Mouse (Mus musculus) splenic B cell, adult 2 months (primary cell): ENCODE results near the gene Hexim2.

Source experiments
- DNase-seq: peaks from one replicate; pipeline ENCODE4 v3.0.0-alpha.2; 2011; ENCODE audit warnings: low read depth, low spot score
- H3K27me3 ChIP-seq: 2 replicates; pipeline ENCODE4 v1.6.1; 2012; ENCODE audit warnings: mild to moderate bottlenecking, low read length, moderate library complexity, mixed read lengths; ENCODE audit not compliant: control insufficient read depth, poor library complexity, insufficient read depth, severe bottlenecking
- H3K36me3 ChIP-seq: 2 replicates; pipeline ENCODE4 v1.6.1; 2012; ENCODE audit warnings: mild to moderate bottlenecking, low read length, moderate library complexity, mixed read lengths; ENCODE audit not compliant: control insufficient read depth, poor library complexity, insufficient read depth, severe bottlenecking

Hexim2 gene

GRCm38 (mm10) chr11:103103621-103104020 lies 28.6 kb upstream of the Hexim2 start:
- Histone ChIP-seq H3K27me3 (no peaks in the 10 kb centered on the region), H3K36me3 (peaks cover 3% of the 10 kb centered on the region; the same call in 1 of the 2 replicates)
- DNase-seq, result peak; percentile 20

DNA sequence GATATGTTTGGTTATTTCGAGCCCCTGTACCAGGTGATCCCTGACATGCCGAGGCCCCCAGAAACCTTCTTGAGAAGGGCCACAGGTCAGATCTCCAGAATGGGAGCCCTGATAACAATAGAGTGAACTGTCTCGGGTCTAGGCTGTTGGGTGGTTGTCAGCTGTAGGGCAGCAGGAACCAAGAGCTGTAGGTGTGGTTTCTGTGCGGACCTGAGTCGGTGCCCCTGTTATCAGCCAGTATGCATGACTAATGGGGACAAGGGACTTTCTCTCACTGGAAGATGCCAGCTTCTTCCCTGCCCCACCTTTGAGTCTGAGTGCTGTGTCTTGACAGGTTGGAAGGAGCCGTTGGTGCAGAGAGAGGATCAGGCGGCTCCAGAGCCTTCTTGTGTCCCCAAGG lies 27.8 kb upstream of the Hexim2 start:
- peak; percentile 33 for DNase-seq
- no peaks in the 10 kb centered on the region for H3K27me3 ChIP-seq
- peaks cover 3% of the 10 kb centered on the region; the same call in 1 of the 2 replicates for H3K36me3 ChIP-seq

GRCm38 (mm10) chr11:103105180-103105725 lies 27.0 kb upstream of the Hexim2 start:
- peaks cover 3% of the 10 kb centered on the region; the same call in 1 of the 2 replicates for H3K36me3 ChIP-seq
- no peak for DNase-seq
- H3K27me3 ChIP-seq, result no peaks in the 10 kb centered on the region

DNA sequence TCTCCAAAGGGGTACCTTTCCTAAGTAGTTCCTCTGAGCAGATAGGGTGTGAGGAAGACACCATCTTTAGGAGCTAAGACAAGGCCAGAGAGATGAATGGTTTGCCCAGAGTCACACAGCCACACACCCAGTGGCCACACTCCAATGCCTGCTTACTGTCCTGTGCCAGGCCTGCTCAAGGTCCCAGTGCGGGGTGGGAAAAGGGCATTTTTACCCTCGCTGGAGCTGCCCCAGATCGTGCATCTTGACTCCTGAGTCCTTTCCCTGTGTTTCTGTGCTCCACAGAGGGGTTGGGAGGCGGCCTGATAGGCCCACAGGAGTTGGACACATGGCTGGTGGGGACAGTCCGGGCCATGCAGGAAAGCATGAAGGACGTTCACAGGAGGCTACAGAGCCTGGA lies 26.4 kb upstream of the Hexim2 start:
- DNase-seq, result no peak
- Histone ChIP-seq H3K27me3 (no peaks in the 10 kb centered on the region), H3K36me3 (peaks cover 3% of the 10 kb centered on the region; the same call in 1 of the 2 replicates)

DNA sequence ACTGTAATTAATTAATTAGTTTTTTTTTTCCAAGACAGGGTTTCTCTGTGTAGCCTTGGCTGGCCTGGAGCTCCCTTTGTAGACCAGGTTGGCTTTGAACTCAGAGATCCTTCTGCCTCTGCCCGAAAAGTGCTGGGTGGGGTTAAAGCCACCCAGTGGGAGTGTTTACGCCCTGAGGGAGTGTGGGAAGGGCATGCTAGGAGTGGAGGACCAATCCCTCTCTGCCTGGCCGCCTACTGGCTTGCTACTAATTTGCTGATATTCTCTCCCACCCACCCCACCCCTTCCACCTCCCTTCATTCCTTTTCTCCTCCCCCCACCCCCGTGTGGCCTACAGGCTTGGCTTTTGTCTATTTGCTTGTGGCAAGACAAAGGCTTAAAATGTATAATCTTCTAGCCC lies 25.8 kb upstream of the Hexim2 start:
- DNase-seq, result no peak
- Histone ChIP-seq H3K36me3 (peaks cover 3% of the 10 kb centered on the region; the same call in 1 of the 2 replicates), H3K27me3 (no peaks in the 10 kb centered on the region)

DNA sequence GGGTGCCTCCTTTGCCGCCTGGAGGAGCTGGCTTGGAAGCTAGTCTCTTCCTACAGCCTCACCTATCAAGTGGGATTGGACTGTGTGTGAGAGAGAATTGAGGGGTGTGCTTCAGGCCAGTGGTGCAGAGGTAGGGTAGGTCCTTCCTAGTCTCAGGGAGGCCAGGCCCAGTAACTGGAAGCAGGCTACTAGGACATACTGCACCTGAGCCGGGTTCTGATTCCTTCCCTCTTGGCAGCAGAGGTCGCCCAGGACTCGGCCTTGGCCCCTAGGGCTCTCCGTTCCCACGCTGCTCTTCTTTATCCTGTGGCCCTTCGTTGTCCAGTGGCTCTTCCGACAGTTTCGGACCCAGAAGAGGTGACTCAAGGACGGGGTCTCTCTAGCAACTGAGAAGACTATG lies 20.9 kb upstream of the Hexim2 start:
- Histone ChIP-seq H3K27me3 (no peaks in the 10 kb centered on the region), H3K36me3 (peaks cover 3% of the 10 kb centered on the region; the same call in 1 of the 2 replicates)
- no peak for DNase-seq

- DNase-seq, result no peak
- Histone ChIP-seq H3K36me3 (no peaks in the 10 kb centered on the region; the same call in 1 of the 2 replicates), H3K27me3 (no peaks in the 10 kb centered on the region)
These were observed 20.2 kb upstream of the Hexim2 start for GRCm38 (mm10) chr11:103111881-103112551.

GRCm38 (mm10) chr11:103112552-103112912 lies 19.7 kb upstream of the Hexim2 start:
- Histone ChIP-seq H3K36me3 (no peaks in the 10 kb centered on the region; the same call in 1 of the 2 replicates), H3K27me3 (no peaks in the 10 kb centered on the region)
- DNase-seq, result no peak

DNA sequence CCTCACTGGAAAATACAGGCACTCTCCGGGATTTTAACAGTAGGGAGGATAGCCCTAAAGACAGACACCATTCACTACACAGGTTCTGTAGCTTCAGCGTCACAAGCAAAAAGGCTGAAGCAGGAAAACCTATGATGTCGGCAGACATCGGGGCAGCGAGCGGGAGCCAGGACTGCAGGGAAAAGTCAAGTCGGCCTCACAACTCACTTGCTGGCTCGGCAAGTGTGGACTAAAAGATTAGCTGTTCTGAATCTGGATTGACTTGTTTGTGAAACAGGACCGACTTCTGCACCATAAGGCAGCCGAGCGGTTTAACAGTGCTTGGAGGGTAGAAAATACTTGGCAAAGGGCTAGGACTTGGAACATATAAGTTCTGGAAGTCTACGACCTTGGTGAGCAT lies 19.2 kb upstream of the Hexim2 start:
- H3K27me3 ChIP-seq, result no peaks in the 10 kb centered on the region
- no peak for DNase-seq
- H3K36me3 ChIP-seq, result no peaks in the 10 kb centered on the region; the same call in 1 of the 2 replicates

GRCm38 (mm10) chr11:103113771-103114170 lies 18.5 kb upstream of the Hexim2 start:
- no peak for DNase-seq
- Histone ChIP-seq H3K36me3 (no peaks in the 10 kb centered on the region; the same call in 1 of the 2 replicates), H3K27me3 (no peaks in the 10 kb centered on the region)

DNA sequence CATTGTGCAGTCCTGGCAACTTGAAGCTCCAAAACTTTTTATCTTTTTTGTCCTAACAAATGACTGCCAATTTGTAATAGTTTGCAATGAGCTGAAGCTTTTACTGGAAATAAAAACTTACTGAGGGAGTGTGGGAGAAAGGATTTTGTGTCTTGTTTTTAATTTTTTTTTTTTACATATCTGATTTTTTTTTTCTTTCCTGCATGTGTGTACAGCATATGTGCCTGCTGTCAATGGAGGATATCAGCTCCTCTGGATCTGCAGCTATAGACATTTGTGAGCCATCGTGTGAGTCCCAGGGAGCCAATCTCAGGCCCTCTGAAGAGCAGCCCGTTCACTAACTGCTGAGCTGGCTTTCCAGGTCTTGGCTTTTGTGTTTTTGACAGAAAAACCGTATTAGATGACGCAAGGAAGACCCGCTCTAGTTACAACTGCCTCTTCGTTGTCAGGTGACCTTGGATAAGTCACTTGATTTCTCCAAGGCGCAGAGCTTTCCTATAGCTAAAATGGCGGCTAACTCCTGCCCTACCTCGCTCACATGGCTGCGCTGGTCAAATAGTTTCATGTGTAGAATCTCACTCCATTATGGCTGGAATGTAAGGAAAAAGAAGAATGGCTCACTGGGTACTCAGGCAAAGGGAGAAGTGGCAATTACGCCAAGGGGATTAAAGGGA lies 17.8 kb upstream of the Hexim2 start:
- Histone ChIP-seq H3K36me3 (no peaks in the 10 kb centered on the region; the same call in 1 of the 2 replicates), H3K27me3 (no peaks in the 10 kb centered on the region)
- no peak for DNase-seq

DNA sequence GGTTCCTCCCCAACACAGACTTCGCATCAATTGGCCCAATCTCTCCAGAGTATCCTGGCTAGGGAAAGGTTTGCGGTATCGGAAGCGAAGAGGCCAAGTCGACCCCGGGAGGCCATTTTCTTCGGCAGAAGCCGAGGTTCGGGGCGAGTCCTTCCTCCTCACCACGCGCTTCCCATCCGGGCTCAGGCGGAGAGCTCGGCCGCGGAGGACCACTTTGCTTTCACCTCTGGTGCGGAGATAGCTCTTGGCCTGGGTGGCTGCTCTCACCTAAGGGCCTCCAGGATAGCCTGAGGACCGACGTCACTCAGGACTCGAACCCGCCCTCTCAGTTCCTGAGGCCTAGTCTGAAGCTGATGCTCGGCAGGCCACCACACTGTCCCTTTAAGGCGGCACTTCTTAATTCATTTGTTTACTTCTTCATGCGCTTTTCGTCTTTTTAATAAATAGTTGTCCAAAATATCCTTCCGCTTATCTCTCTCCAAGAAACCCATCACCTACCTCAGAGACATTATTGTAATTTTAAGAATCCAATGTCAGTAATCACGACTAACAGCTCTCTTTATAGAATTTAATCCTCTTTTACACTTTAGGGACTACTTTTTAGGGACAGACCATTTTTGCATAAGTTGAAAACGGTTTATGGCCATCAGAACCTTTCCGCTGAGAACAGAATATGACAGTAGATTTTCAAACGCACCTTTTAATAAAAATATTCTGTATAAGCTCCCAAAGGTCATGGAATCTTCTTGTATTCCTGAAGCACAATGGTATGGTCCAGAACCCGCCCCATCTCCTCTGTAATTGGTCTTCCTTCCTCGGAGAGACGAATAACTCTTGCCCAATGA lies 16.8 kb upstream of the Hexim2 start:
- Histone ChIP-seq H3K27me3 (no peaks in the 10 kb centered on the region), H3K36me3 (no peaks in the 10 kb centered on the region; the same call in 1 of the 2 replicates)
- peak; percentile 89 for DNase-seq

DNA sequence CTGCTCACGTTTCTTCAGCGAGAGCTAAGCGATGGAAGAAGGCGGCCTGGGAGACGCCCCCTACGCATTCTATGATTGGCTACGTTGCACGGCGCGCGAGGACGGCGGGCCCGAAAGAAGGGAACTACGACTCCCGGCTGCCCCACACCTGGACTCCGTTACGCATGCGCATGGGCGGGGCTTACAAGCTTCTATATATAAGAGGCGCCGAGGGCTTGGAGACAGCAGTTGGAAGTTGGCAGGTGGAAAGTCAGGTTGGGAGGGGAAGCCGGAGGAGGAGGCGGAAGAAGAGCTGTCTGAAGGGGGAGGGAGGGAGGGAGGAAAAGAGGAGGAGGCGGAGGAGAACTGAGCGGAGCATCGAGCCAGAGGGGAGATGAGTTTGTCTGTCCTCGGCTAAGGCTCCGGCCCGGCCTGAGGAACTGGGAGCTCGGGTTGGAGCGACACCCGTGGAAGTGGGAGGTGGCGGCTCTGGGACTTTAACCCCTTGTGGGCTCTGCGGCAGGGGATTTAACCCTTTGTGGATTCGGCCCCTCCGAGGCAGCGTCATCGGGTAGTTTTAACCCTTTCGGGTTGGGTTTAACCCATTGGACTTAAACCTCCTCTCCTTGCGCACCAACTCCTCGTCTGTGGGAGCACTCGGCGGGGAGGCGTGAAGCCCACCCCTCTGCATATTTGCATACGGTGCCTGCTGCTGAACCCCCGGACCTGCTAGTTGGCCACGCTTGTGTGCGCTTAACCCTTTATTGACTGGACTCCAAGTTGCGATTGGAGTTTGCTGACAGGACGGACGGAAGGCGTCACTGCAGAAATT lies 16.0 kb upstream of the Hexim2 start, which contains the start of gene Hexim1:
TSS of gene Hexim1 (plus strand) at position 224 of the 811 bp plus-strand sequence.
- H3K36me3 ChIP-seq, result no peaks in the 10 kb centered on the region; the same call in 1 of the 2 replicates
- peak; percentile 100 for DNase-seq

More for the DNA sequence above, 16.0 kb upstream of the Hexim2 start, which contains the start of gene Hexim1:
- no peaks in the 10 kb centered on the region for H3K27me3 ChIP-seq
